Mouse (Mus musculus) megakaryocyte, embryonic 14.5 days (primary cell): ENCODE results near the gene Dpep1. TPM values are rescaled to one million over a fixed set of nuclear protein-coding genes. Genes with fewer than 3 reads are reported as not detected.
A peak's percentile ranks its signal among the peaks of the same experiment; 100 is the strongest.
"Not testable (repeated sequence)": the region's sequence is repeated elsewhere in the genome, so short reads cannot be mapped to it uniquely, and the experiment has no call there.

ENCODE experiments used
- H3K27me3 ChIP-seq: replicated peaks from 2 replicates; pipeline ENCODE3; 2012; ENCODE audit warnings: inconsistent platforms
- H3K36me3 ChIP-seq: replicated peaks from 2 replicates; pipeline ENCODE3; 2012; ENCODE audit warnings: low read length, inconsistent platforms, mixed read lengths
- H3K4me1 ChIP-seq: 2 replicates; pipeline ENCODE4 v1.6.1; 2012; ENCODE audit warnings: inconsistent platforms
- H3K4me3 ChIP-seq: replicated peaks from 2 replicates; pipeline ENCODE3; 2012; ENCODE audit warnings: moderate library complexity, mild to moderate bottlenecking, inconsistent platforms
- H3K9me3 ChIP-seq: 2 replicates; pipeline ENCODE4 v1.6.1; 2012; ENCODE audit warnings: inconsistent platforms
- FLI1 ChIP-seq: IDR thresholded peaks from 2 replicates; pipeline ENCODE4 v1.6.1; 2012; ENCODE audit warnings: low read length, inconsistent platforms, mixed read lengths
- GATA1 ChIP-seq: IDR thresholded peaks from 3 replicates; pipeline ENCODE4 v1.6.1; 2012; ENCODE audit warnings: mixed read lengths, low read length, inconsistent platforms, borderline replicate concordance
- polyA plus RNA-seq: library from polyadenylated mRNA; stranded (reverse); fragments of >175 nt; gene quantifications from 2 replicates; pipeline ENCODE4 v1.2.3, GENCODE M21; 2012; ENCODE audit warnings: low replicate concordance; ENCODE audit not compliant: insufficient read depth

Dpep1 gene
- polyA plus RNA-seq, 1 experiment, result not detected

DNA sequence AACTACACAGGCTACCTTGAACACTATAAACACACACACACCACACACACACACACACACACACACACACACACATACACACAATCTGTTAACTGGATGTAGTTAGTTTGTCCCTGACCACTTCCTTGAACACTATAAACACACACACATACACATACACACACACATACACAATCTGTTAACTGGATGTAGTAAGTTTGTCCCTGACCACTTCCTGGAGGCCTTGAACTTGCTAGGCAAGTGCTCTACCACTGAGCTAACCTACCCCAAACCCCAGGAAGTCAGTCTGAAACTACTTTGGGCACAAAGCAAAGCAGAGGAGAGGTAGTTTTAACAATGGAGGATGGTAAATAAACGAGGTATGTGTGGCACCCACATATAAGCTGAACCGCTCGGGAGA is 17.5 kb downstream of the Dpep1 start:
- Histone ChIP-seq H3K27me3 (peaks cover 33% of the 10 kb centered on the region), H3K36me3 (peaks cover 52% of the 10 kb centered on the region), H3K4me1 (peaks cover 30% of the 10 kb centered on the region), H3K9me3 (no peaks in the 10 kb centered on the region), H3K4me3 (no peak overlapping the region)
- no peak for TF ChIP-seq FLI1
- no peak for TF ChIP-seq GATA1

- no peak for TF ChIP-seq GATA1
- no peak for TF ChIP-seq FLI1
These were observed 25.8 kb downstream of the Dpep1 start for GRCm38 (mm10) chr8:123211876-123212275.

DNA sequence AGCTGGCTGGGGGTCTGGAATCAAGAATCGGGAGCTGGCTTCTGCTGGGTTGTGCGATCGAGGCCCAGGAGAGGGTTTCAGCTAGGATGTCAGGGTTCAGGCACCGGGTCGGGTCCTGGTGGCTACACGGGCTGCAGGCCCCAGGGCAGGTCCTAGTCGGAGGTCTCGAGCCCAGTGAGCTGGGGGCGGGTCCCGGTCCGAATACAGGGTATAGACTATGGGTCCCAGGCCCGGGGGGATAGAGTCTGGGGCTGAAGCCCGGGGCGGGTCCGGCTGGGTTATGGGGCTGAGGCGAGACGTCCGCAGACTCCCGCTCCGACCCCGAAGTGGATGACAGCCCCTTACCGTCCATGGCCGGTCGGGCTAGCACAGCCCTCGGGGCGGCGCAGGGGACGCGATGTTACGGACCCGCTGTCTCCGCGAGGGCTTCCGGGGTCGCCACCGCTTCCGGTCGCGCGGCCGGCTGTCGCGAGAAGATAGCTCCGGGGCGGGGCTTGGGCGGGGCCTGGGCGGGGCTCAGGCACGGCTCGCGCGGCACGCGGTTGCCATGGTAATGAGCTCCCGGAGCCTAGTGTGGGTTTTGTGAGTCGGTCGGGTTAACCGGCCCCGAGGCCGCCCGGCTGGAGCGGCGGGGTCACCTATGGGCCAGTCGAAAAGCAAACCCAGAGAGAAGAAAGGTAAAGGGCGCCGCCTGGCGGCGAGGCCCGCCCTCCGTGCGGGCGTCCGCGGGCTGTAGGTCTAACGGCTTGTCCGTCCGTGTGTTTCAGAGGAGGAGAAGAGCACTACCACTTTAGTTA is 26.5 kb downstream of the Dpep1 start, which contains the start of the genes Chmp1a and Spata33:
TSS of gene Chmp1a (minus strand) at position 443 of the 797 bp plus-strand sequence.
TSS of gene Spata33 (plus strand) at position 512 of the 797 bp plus-strand sequence.
- TF ChIP-seq GATA1 (no peak), FLI1 (peak; percentile 45; the same call in 1 of the 2 replicates)
- Histone ChIP-seq H3K4me3 (peak within 1 kb of the TSS; percentile 96), H3K9me3 (no peaks in the 10 kb centered on the region), H3K4me1 (peaks cover 44% of the 10 kb centered on the region), H3K36me3 (peaks cover 36% of the 10 kb centered on the region), H3K27me3 (peaks cover 27% of the 10 kb centered on the region)

More at GRCm38 (mm10) chr8:123211876-123212275, 25.8 kb downstream of the Dpep1 start:
- Histone ChIP-seq H3K9me3 (no peaks in the 10 kb centered on the region), H3K4me3 (peak overlapping the region; percentile 96), H3K27me3 (peaks cover 22% of the 10 kb centered on the region), H3K4me1 (peaks cover 39% of the 10 kb centered on the region), H3K36me3 (peaks cover 43% of the 10 kb centered on the region)

- peaks cover 29% of the 10 kb centered on the region for H3K36me3 ChIP-seq
- H3K9me3 ChIP-seq, result no peaks in the 10 kb centered on the region
- peaks cover 27% of the 10 kb centered on the region for H3K27me3 ChIP-seq
- TF ChIP-seq GATA1 (no peak), FLI1 (no peak)
- H3K4me3 ChIP-seq, result peak overlapping the region; percentile 96
- H3K4me1 ChIP-seq, result peaks cover 44% of the 10 kb centered on the region
These were observed 27.2 kb downstream of the Dpep1 start for GRCm38 (mm10) chr8:123213118-123213772.

DNA sequence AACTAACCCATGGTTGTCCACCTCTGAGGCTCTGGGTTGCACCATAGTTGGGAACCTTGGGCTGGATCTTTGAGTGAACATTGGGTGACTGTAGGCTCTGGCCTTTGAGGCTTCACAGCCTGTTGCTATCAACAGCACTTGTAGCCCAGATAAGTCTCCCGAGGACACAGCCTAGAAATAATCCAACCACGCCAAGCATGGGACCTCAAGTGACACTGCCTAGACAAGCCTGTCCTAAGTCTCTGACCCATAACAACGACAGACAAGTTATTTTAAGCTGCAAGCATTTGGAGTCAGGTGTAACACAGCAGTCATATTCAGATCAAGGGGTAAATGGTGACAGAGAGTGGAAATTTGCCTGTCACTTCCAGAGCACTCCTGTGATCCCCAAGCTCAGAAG is 29.4 kb downstream of the Dpep1 start:
- TF ChIP-seq FLI1, result no peak
- Histone ChIP-seq H3K4me3 (no peak overlapping the region), H3K36me3 (peaks cover 7% of the 10 kb centered on the region)

DNA sequence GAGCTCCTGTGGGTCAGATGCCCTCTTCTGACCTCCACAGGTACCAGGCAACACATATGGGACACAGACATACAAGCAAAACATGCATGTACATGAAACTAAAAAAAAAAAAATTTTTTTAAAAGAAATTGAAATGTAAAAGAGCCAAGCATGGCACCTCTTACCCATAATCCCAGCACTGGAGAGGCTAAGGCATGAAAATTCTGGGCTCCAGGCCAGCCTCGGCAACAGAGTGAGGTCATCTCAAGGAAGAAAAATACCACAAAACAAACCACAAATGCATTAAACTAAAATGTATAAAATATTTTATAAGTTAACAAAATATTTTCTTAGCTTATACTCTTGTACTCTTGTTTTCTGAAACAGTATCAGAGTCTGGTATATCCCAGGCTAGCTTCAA is 34.9 kb downstream of the Dpep1 start:
- Histone ChIP-seq H3K36me3 (no peaks in the 10 kb centered on the region), H3K27me3 (peaks cover 23% of the 10 kb centered on the region), H3K9me3 (no peaks in the 10 kb centered on the region), H3K4me3 (no peak overlapping the region), H3K4me1 (peaks cover 25% of the 10 kb centered on the region)
- no peak for TF ChIP-seq FLI1
- TF ChIP-seq GATA1, result no peak

More for the DNA sequence above, 29.4 kb downstream of the Dpep1 start:
- Histone ChIP-seq H3K27me3 (peaks cover 37% of the 10 kb centered on the region), H3K9me3 (no peaks in the 10 kb centered on the region), H3K4me1 (peaks cover 36% of the 10 kb centered on the region)

GRCm38 (mm10) chr8:123224278-123225266 is 38.5 kb downstream of the Dpep1 start, which contains the start of gene Cdk10:
Cdk10 (plus strand) TSS chr8:123224842.
- TF ChIP-seq GATA1, result no peak
- peak; percentile 88; the same call in 1 of the 2 replicates for TF ChIP-seq FLI1
- Histone ChIP-seq H3K36me3 (peaks cover 31% of the 10 kb centered on the region), H3K9me3 (no peaks in the 10 kb centered on the region), H3K4me3 (peak within 1 kb of the TSS; percentile 98), H3K27me3 (peaks cover 4% of the 10 kb centered on the region), H3K4me1 (peaks cover 22% of the 10 kb centered on the region)

- no peaks in the 10 kb centered on the region for H3K9me3 ChIP-seq
- peaks cover 2% of the 10 kb centered on the region for H3K27me3 ChIP-seq
- H3K36me3 ChIP-seq, result peaks cover 54% of the 10 kb centered on the region
- no peak for TF ChIP-seq FLI1
- no peak for TF ChIP-seq GATA1
- H3K4me1 ChIP-seq, result peaks cover 19% of the 10 kb centered on the region
- no peak overlapping the region for H3K4me3 ChIP-seq
These were observed 42.4 kb downstream of the Dpep1 start for GRCm38 (mm10) chr8:123228416-123228815.

GRCm38 (mm10) chr8:123230326-123230725 is 44.3 kb downstream of the Dpep1 start:
- not testable (repeated sequence) for H3K4me3 ChIP-seq, H3K9me3 ChIP-seq
- peaks cover 62% of the 10 kb centered on the region for H3K36me3 ChIP-seq
- H3K27me3 ChIP-seq, result peaks cover 18% of the 10 kb centered on the region
- peaks cover 18% of the 10 kb centered on the region for H3K4me1 ChIP-seq
